Mouse (Mus musculus) heart, embryonic 16.5 days (tissue): ENCODE measurements at regions not wholly inside any gene's neighbourhood (a gene's known extent, or its start where the extent isn't known, plus 50 kb on each side); places are given as distances from the start of the nearest gene placed in this dataset.

Experiments
- ATAC-seq: fragments of 200-750 bp; cut with Nextera tagmentation; replicated peaks from 2 replicates; pipeline ENCODE4 v1.8.0; 2017; ENCODE audit warnings: moderate number of reproducible peaks; ENCODE audit not compliant: insufficient read depth, low FRiP score; ENCODE audit errors: extremely low read depth
- H3K27ac ChIP-seq: fragments of 300-500 bp; sonication (generic); 2 replicates; pipeline ENCODE4 v1.5.1; 2014; ENCODE audit warnings: mild to moderate bottlenecking, low read length, control low read depth, moderate library complexity
- H3K27me3 ChIP-seq: fragments of 300-500 bp; sonication (generic); 2 replicates; pipeline ENCODE4 v1.6.1; 2014; ENCODE audit warnings: low read length, mixed read lengths; ENCODE audit not compliant: control insufficient read depth, insufficient read depth
- H3K36me3 ChIP-seq: fragments of 300-500 bp; sonication (generic); 2 replicates; pipeline ENCODE4 v1.6.1; 2014; ENCODE audit not compliant: control insufficient read depth, insufficient read depth
- H3K4me1 ChIP-seq: fragments of 300-500 bp; sonication (generic); 2 replicates; pipeline ENCODE4 v1.6.1; 2014; ENCODE audit warnings: low read length, mixed read lengths; ENCODE audit not compliant: control insufficient read depth, insufficient read depth
- H3K4me2 ChIP-seq: fragments of 300-500 bp; sonication (generic); 2 replicates; pipeline ENCODE4 v1.6.1; 2014; ENCODE audit warnings: low read depth, mild to moderate bottlenecking, control low read depth, low read length
- H3K4me3 ChIP-seq: fragments of 300-500 bp; sonication (generic); 2 replicates; pipeline ENCODE4 v1.5.1; 2014; ENCODE audit warnings: mild to moderate bottlenecking, control low read depth, low read length
- H3K9ac ChIP-seq: fragments of 300-500 bp; sonication (generic); 2 replicates; pipeline ENCODE4 v1.6.1; 2014; ENCODE audit warnings: low read length, control low read depth
- H3K9me3 ChIP-seq: fragments of 300-500 bp; sonication (generic); replicated peaks from 2 replicates; pipeline ENCODE4 v1.6.1; 2016; ENCODE audit warnings: low read length; ENCODE audit not compliant: control insufficient read depth
- WGBS: fragments of 180-500 bp; shearing (Covaris S2); extraction: QIAGEN DNeasy Blood & Tissue Kit; methylation state at CpG from one replicate; pipeline ENCODE4 v1.1.7; 2014; 5-methylcytosine and 5-hydroxymethylcytosine counted together

- Histone ChIP-seq H3K4me1 (no peaks in the 10 kb centered on the region), H3K36me3 (no peaks in the 10 kb centered on the region), H3K4me3 (no peak overlapping the region), H3K27ac (no peak overlapping the region), H3K9me3 (no peaks in the 10 kb centered on the region), H3K27me3 (no peaks in the 10 kb centered on the region), H3K9ac (no peak overlapping the region), H3K4me2 (no peak overlapping the region)
- no peak for ATAC-seq
- WGBS, result 68% methylated on average over 4 of the region's 4 CpGs
Measured at GRCm38 (mm10) chr5:44886566-44887070, 87.1 kb upstream of the Ldb2 start.

- Histone ChIP-seq H3K27ac (no peak overlapping the region), H3K36me3 (no peaks in the 10 kb centered on the region), H3K4me3 (no peak overlapping the region), H3K9ac (no peak overlapping the region), H3K4me1 (no peaks in the 10 kb centered on the region), H3K9me3 (no peaks in the 10 kb centered on the region), H3K27me3 (no peaks in the 10 kb centered on the region), H3K4me2 (no peak overlapping the region)
- no peak for ATAC-seq
- WGBS, result 60% methylated on average over 3 of the region's 3 CpGs
Measured at GRCm38 (mm10) chr5:44876946-44877345, 77.5 kb upstream of the Ldb2 start.

- Histone ChIP-seq H3K36me3 (no peaks in the 10 kb centered on the region), H3K4me2 (no peak overlapping the region), H3K27me3 (no peaks in the 10 kb centered on the region), H3K9ac (no peak overlapping the region), H3K4me1 (no peaks in the 10 kb centered on the region), H3K4me3 (no peak overlapping the region), H3K9me3 (no peaks in the 10 kb centered on the region), H3K27ac (no peak overlapping the region)
- no peak for ATAC-seq
- 67% methylated on average over 7 of the region's 7 CpGs for WGBS
Measured at GRCm38 (mm10) chr5:44872243-44872642, 72.8 kb upstream of the Ldb2 start.

GRCm38 (mm10) chr5:44863887-44864286, 64.4 kb upstream of the Ldb2 start:
- no peak for ATAC-seq
- WGBS, result 44% methylated on average over 3 of the region's 3 CpGs
- H3K36me3 ChIP-seq, result no peaks in the 10 kb centered on the region
- H3K9me3 ChIP-seq, result 0 out of 2 replicates have a peak, but pooled peaks cover 3% of the 10 kb centered on the region
- H3K4me1 ChIP-seq, result no peaks in the 10 kb centered on the region
- no peak overlapping the region for H3K9ac ChIP-seq
- H3K27me3 ChIP-seq, result no peaks in the 10 kb centered on the region
- H3K4me2 ChIP-seq, result no peak overlapping the region
- H3K4me3 ChIP-seq, result no peak overlapping the region
- no peak overlapping the region for H3K27ac ChIP-seq

DNA sequence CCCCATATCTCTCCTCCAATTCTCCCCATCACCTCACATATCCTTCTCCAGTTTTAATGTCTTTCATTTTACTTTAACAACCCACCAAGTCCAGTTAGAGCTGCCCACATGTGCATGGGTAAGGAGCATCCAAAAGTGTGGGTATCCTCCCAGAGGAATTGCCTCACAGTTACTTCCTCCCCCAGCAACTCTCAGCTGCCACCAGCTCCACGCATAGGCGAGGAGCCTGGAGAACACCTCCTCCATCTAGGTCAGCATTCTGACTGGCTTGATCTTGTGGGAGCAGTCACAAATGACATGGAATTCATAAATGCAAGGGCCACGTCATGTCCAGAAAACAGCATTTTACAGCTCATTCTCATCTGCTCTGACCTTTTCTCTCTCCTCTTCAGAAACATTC, 63.9 kb upstream of the Ldb2 start:
- WGBS, result 64% methylated on average over 3 of the region's 3 CpGs

GRCm38 (mm10) chr5:44854189-44854588, 54.7 kb upstream of the Ldb2 start:
- H3K27ac ChIP-seq, result no peak overlapping the region
- WGBS, result 83% methylated on average over 4 of the region's 4 CpGs
- H3K9me3 ChIP-seq, result no peaks in the 10 kb centered on the region
- H3K4me1 ChIP-seq, result no peaks in the 10 kb centered on the region
- H3K27me3 ChIP-seq, result no peaks in the 10 kb centered on the region
- no peak overlapping the region for H3K4me3 ChIP-seq
- no peak overlapping the region for H3K4me2 ChIP-seq
- no peaks in the 10 kb centered on the region for H3K36me3 ChIP-seq
- H3K9ac ChIP-seq, result no peak overlapping the region
- no peak for ATAC-seq

More for the DNA sequence above, 63.9 kb upstream of the Ldb2 start:
- H3K9ac ChIP-seq, result no peak overlapping the region
- no peaks in the 10 kb centered on the region for H3K4me1 ChIP-seq
- no peak overlapping the region for H3K4me3 ChIP-seq
- ATAC-seq, result no peak
- no peaks in the 10 kb centered on the region for H3K27me3 ChIP-seq
- 0 out of 2 replicates have a peak, but pooled peaks cover 3% of the 10 kb centered on the region for H3K9me3 ChIP-seq
- H3K27ac ChIP-seq, result no peak overlapping the region
- H3K4me2 ChIP-seq, result no peak overlapping the region
- H3K36me3 ChIP-seq, result no peaks in the 10 kb centered on the region
